Mouse (Mus musculus) natural killer cell, adult 2 months (primary cell): ENCODE results near the gene Stap1.

Experiments used
- DNase-seq, 2 experiments: peaks; one replicate each; pipeline ENCODE4 v3.0.0; 2022; ENCODE audit warnings: low spot score in 2 of 2

Gene Stap1

GRCm38 (mm10) chr5:86128749-86129148 is 57.2 kb downstream of the Stap1 start:
- DNase-seq, result no peak

- DNase-seq, result no peak
Observed at GRCm38 (mm10) chr5:86129828-86130227, 58.3 kb downstream of the Stap1 start.
